Mouse (Mus musculus) macrophage (primary cell): Measurements from ENCODE around the gene Smarcad1. TPM values are rescaled to one million over a fixed set of nuclear protein-coding genes. Genes with fewer than 3 reads are reported as not detected.
"Not testable (repeated sequence)": the region's sequence is repeated elsewhere in the genome, so short reads cannot be mapped to it uniquely, and the experiment has no call there.

Experiments
- H3K27ac ChIP-seq: fragments of 350-480 bp; formaldehyde crosslinking; 2 replicates; pipeline ENCODE4 v1.9.0; 2021
- H3K36me3 ChIP-seq: fragments of 350-480 bp; formaldehyde crosslinking; 2 replicates; pipeline ENCODE4 v1.9.0; 2021; ENCODE audit errors: inconsistent target
- H3K4me3 ChIP-seq: fragments of 350-480 bp; formaldehyde crosslinking; 2 replicates; pipeline ENCODE4 v1.9.0; 2021; ENCODE audit errors: inconsistent target
- H3K79me2 ChIP-seq: fragments of 350-480 bp; formaldehyde crosslinking; 2 replicates; pipeline ENCODE4 v1.9.0; 2021; ENCODE audit errors: inconsistent target
- WGBS: methylation state at CpG from one replicate; pipeline ENCODE4 v1.1.7; 2026; ENCODE audit warnings: inconsistent platforms; ENCODE audit not compliant: missing documents; 5-methylcytosine and 5-hydroxymethylcytosine counted together
- polyA plus RNA-seq: library from polyadenylated mRNA; stranded (reverse); fragments of 250-400 nt; gene quantifications from 3 replicates; pipeline ENCODE4 v1.2.4, GENCODE M21; 2018; ENCODE audit warnings: inconsistent platforms
- total RNA-seq, 78 experiments: library from RNA; depleted of rRNA; stranded (reverse); fragments of 250-400 nt; gene quantifications; 1 replicate in 9 of 78; 2 replicates in 24 of 78; 3 replicates in 43 of 78; 4 replicates in 2 of 78; pipeline ENCODE4 v1.2.4; 2018; ENCODE audit warnings: inconsistent platforms in 56 of 78

Smarcad1 gene
- total RNA-seq (2018; cell fraction: chromatin; rRNA removed) = 100 to 1,000 TPM in 16 of 26 experiments, 10 to 100 TPM in 10; 46.9 to 169 (median 130) TPM
- total RNA-seq (2018; cell fraction: cytosol; rRNA removed) = 10 to 100 TPM; 30.9 to 54.4 (median 40.3) TPM
- total RNA-seq (2018; cell fraction: nucleus; rRNA removed) = 100 to 1,000 TPM in 4 of 26 experiments, 10 to 100 TPM in 22; 37.1 to 137 (median 74.6) TPM
- 22.6 to 44.4 TPM (median 33.1 TPM) in 3 replicates for polyA plus RNA-seq

DNA sequence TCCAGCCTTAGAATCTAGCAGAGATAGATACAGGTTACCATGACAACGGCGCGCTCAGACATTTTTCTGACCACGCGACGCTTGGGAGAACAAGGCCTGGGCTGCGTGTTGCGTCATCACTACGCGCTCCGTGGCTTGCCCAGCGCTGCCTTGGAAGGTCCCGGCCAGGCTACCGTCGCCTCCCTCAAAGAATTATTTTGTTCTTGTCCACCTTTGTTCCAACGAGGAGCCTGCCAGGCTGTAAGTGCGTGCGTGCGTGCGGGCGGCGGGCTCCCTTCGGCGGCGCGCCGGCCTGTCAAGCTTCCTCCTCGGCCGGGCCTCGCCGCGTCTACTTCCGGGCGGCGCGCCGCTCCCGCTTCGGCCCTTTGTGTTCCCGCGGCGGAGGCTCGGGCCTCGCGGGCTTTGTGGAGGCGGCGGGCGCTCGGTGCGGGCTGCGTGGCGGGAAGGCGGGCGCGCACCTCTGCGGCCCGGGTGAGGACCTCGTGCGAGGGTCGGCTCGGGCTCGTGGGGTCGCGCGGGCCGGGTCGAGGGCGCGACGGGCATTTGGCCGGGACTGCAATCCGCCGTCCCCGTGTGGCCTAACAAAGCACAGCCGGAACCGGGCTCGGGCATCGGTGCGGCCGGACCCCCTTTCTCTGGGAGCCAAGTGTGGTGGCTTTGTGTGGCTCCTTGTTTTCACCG lies at the start of gene Smarcad1:
TSS of gene Smarcad1 (plus strand) at position 93 of the 681 bp plus-strand sequence.
- peaks cover 21% of the 10 kb centered on the region for H3K79me2 ChIP-seq
- under 1% methylated on average over 66 of the region's 81 CpGs for WGBS
- H3K27ac ChIP-seq = peak within 1 kb of the TSS; percentile 44
- H3K36me3 ChIP-seq = peaks cover 6% of the 10 kb centered on the region; the same call in 1 of the 2 replicates
- peak within 1 kb of the TSS; percentile 74 for H3K4me3 ChIP-seq

DNA sequence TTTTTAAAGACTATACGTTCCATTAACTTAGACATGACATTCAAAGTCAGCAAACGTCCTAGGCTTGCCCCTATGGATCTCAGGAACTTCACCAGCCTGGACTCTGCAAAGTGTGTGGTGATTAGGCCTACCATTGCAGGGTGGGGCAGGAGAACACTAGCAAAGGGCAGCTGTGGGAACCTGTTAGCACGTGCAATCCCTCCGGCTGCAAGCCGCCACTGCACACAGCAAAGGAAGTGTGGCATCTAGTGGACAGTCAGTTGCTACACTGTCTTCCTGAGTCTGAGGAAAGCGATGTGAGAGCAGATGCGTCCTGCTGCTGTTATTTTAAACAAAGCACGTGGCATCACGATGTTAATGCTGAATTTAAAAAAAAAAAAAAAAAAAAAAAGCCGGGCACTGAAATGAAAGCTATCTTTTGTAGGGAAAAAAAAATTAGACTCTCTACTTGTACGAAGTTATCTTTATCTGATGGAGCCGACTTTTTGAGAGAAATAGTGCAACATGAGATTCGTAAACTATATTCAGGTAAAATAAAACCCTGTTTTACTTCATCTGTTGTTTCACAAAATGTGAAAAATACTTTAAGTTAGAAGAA lies 45.5 kb upstream of the Smarcad1 start:
- Histone ChIP-seq H3K27ac (no peak overlapping the region), H3K79me2 (no peaks in the 10 kb centered on the region), H3K4me3 (no peak overlapping the region), H3K36me3 (no peaks in the 10 kb centered on the region)
- 52% methylated on average over 12 of the region's 13 CpGs for WGBS

GRCm38 (mm10) chr6:64997805-64998204 lies 44.6 kb upstream of the Smarcad1 start:
- H3K36me3 ChIP-seq = no peaks in the 10 kb centered on the region
- H3K4me3 ChIP-seq = no peak overlapping the region
- 91% methylated on average over 2 of the region's 2 CpGs for WGBS
- H3K27ac ChIP-seq = no peak overlapping the region
- H3K79me2 ChIP-seq = no peaks in the 10 kb centered on the region

DNA sequence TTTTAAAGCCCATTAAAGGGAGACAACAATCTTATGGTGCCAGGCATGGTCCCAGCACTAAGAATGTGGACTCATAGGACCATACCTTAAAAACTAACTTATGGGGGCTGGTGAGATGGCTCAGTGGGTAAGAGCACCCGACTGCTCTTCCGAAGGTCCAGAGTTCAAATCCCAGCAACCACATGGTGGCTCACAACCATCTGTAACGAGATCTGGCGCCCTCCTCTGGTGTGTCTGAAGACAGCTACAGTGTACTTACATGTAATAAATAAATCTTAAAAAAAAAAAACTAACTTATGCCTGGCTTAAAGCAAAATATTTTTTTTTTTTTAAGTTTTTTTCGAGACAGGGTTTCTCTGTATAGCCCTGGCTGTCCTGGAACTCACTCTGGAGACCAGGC lies 41.6 kb upstream of the Smarcad1 start:
- not testable (repeated sequence) for H3K36me3 ChIP-seq, H3K27ac ChIP-seq, H3K4me3 ChIP-seq, H3K79me2 ChIP-seq
- WGBS = 83% methylated on average over 3 of the region's 5 CpGs

DNA sequence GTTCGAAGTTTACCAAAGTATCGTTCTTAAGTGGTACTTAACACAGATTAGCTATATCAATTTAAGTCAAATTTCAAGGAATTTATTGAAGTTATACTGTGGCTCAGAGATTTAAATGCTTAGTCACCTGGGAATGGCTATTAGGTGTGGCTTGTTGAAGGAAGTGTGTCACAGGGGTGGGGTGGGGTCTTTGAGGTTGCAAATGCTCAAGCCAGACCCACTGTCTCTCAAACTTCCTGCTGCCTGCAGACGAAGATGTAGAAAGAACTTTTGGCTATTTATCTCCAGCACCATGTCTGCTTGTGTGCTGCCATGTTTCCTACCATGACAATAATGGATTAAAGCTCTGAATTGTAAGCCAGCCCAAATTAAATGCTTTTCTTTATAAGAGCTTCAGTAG lies 40.2 kb upstream of the Smarcad1 start:
- Histone ChIP-seq H3K79me2 (no peaks in the 10 kb centered on the region), H3K4me3 (no peak overlapping the region), H3K36me3 (no peaks in the 10 kb centered on the region), H3K27ac (no peak overlapping the region)
- WGBS = 77% methylated on average over 3 of the region's 3 CpGs

DNA sequence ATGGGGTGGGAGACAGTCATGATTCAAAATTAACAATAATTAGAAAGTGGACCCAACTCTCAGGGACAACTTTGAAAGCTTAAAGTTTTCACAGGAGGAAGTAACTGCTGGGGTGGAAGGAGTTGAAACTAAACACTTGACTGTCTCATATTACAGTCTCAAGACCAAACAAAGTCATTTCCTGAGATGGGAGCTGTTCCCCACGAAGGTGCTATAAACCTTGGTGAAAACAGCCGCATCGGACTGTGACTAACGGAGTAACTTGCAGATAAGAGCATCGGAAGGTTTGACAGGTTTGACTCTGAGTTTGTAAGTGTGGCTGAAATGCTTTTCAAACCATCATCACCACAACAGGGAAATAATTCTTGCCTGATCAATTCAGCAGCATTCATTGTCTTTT lies 33.5 kb upstream of the Smarcad1 start:
- Histone ChIP-seq H3K36me3 (no peaks in the 10 kb centered on the region), H3K4me3 (no peak overlapping the region), H3K27ac (no peak overlapping the region), H3K79me2 (no peaks in the 10 kb centered on the region)
- 11% methylated on average over 5 of the region's 5 CpGs for WGBS

DNA sequence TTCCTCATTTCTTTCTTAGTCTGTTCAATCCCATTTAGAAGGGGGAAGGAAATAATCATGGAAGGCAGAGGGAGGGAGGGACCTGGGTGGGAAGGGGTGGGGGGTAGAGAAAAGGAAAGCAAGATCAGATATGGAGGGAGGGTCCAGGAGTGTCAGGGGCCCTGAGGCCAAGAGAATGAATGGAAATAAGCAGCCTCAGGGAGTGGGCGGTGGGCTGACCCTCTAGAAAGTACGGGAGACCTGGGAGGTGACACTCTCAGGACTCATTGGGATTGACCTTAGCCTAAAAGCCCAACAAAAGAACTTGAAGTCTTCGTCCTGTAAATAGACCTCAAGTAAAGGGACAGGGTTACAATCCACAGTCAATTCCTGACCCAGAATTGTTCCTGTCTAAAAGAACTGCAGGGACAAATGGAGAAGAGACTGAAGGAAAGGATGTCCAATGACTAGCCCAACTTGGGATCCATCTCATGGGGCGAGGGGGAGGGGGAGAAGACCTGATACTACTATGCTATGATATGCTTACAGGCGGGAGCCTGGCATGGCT lies 30.9 kb upstream of the Smarcad1 start:
- WGBS = 93% methylated on average over 5 of the region's 5 CpGs
- H3K36me3 ChIP-seq = no peaks in the 10 kb centered on the region
- no peaks in the 10 kb centered on the region for H3K79me2 ChIP-seq
- H3K4me3 ChIP-seq = no peak overlapping the region
- H3K27ac ChIP-seq = no peak overlapping the region

GRCm38 (mm10) chr6:65012142-65012541 lies 30.2 kb upstream of the Smarcad1 start:
- H3K4me3 ChIP-seq = no peak overlapping the region
- no peaks in the 10 kb centered on the region for H3K79me2 ChIP-seq
- no peak overlapping the region for H3K27ac ChIP-seq
- no peaks in the 10 kb centered on the region for H3K36me3 ChIP-seq
- WGBS = 94% methylated on average over 2 of the region's 2 CpGs

DNA sequence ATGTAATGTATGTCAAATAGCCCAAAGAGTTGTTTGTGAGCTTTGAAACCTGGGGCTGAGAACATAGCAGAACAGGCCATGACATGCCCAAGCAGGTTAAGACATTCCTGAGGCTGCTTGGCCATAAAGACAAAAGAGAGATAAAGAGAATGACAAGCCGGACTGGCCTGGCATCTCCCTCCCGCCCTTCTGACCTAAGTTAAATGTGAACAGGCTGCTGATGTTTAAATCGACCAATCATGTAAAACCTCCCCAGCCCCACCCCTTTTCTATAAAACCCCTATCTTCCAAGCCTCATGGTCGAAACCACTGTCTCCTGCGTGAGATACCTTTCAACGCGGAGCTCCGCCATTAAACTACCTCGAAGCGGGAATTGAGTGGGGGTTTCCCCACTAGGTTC lies 24.8 kb upstream of the Smarcad1 start:
- WGBS = 91% methylated on average over 10 of the region's 10 CpGs
- H3K27ac ChIP-seq = no peak overlapping the region
- H3K36me3 ChIP-seq = no peaks in the 10 kb centered on the region
- H3K4me3 ChIP-seq = no peak overlapping the region
- H3K79me2 ChIP-seq = no peaks in the 10 kb centered on the region

DNA sequence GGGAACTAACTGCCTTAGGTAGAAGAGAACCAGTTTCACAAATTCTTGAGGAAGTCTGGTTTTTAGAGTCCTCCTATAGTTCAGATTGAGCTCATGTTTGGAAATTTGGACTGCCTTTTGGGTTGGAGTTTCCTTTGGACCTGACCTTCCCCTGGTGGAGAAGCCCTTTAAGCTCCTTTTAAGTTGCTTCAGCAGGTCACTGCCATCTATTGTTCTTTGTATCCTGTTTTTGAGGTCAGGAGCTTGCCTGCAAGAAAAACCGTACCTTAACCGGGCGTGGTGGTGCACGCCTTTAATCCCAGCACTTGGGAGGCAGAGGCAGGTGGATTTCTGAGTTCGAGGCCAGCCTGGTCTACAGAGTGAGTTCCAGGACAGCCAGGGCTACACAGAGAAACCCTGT lies 23.4 kb upstream of the Smarcad1 start:
- not testable (repeated sequence) for H3K27ac ChIP-seq, H3K4me3 ChIP-seq, H3K79me2 ChIP-seq, H3K36me3 ChIP-seq
- 92% methylated on average over 4 of the region's 5 CpGs for WGBS

DNA sequence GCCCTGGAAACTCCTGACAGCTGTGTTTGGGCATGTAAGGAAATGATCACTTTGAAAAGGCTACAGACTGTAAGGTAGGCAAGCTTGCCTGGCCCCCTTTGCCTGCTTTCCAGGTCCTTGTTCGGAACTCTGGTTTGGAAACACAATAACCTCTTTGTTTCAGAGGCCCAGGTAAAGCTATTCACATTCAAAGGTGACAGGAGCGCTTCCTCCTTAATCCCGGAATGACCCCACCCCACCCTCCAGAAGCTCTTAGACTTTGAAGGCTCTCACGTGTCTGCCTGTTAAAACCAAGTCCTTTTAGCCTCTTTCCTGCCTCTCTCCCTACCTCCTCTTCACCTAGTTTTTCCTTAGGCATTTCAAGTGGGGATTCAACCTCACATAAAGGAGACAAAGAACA lies 20.5 kb upstream of the Smarcad1 start:
- H3K79me2 ChIP-seq = no peaks in the 10 kb centered on the region
- H3K4me3 ChIP-seq = no peak overlapping the region
- H3K36me3 ChIP-seq = no peaks in the 10 kb centered on the region
- 55% methylated on average over 4 of the region's 4 CpGs for WGBS
- no peak overlapping the region for H3K27ac ChIP-seq

DNA sequence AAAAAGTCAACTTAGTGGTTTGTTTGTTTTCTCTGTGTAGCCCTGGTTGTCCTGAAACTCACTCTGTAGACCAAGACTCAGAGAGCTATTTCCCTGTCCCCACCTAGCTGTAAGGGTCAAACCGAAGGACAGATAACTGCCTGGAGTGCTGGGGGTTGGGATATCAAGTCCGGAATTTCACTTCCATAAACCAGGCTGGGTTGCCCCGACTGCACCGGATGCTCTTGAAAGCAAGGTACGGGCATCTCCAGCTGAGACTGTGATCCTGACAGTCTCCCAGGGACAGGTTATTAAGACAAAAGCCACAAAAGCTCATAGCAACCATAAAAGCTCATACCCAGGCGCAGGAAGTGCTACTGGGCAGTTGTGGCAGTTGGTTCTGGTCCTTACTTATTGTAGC lies 19.3 kb upstream of the Smarcad1 start:
- Histone ChIP-seq H3K79me2 (no peaks in the 10 kb centered on the region), H3K27ac (no peak overlapping the region), H3K4me3 (no peak overlapping the region), H3K36me3 (no peaks in the 10 kb centered on the region)
- WGBS = 69% methylated on average over 5 of the region's 6 CpGs

DNA sequence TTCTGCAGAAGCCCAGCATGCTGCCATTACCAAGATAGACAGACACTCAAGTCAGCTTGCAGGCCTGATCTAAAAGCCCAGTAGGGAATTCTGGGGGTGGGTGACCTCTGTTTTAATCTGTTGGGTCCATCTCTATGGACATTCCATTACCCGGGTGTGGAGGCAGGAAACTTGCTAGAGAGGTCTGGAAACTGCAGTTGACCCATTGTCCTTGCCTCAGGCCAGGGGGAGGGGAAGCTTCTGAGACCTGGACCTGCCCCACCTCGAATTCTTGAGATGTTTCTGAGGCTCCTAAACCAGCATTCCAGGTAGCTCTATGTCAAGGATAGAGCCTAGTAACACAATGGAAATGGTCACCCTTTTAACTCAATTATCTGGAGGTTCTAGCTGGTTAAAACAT lies 17.7 kb upstream of the Smarcad1 start:
- no peaks in the 10 kb centered on the region for H3K36me3 ChIP-seq
- H3K27ac ChIP-seq = no peak overlapping the region
- no peaks in the 10 kb centered on the region for H3K79me2 ChIP-seq
- 37% methylated on average over 2 of the region's 2 CpGs for WGBS
- H3K4me3 ChIP-seq = no peak overlapping the region

GRCm38 (mm10) chr6:65025130-65025529 lies 17.3 kb upstream of the Smarcad1 start:
- Histone ChIP-seq H3K27ac (no peak overlapping the region), H3K79me2 (no peaks in the 10 kb centered on the region), H3K36me3 (no peaks in the 10 kb centered on the region), H3K4me3 (no peak overlapping the region)
- WGBS = 92% methylated on average over 4 of the region's 4 CpGs

- Histone ChIP-seq H3K27ac (no peak overlapping the region), H3K79me2 (no peaks in the 10 kb centered on the region), H3K4me3 (no peak overlapping the region), H3K36me3 (no peaks in the 10 kb centered on the region)
- 86% methylated on average over 2 of the region's 2 CpGs for WGBS
Measured at GRCm38 (mm10) chr6:65034661-65035060, 7.7 kb upstream of the Smarcad1 start.
